Mouse (Mus musculus): Measurements from ENCODE around the gene Arl14. TPM values are rescaled to one million over a fixed set of nuclear protein-coding genes. Genes with fewer than 3 reads are reported as not detected.

Arl14 gene
- polyA plus RNA-seq, 1 experiment from 2014 or later = not detected

DNA sequence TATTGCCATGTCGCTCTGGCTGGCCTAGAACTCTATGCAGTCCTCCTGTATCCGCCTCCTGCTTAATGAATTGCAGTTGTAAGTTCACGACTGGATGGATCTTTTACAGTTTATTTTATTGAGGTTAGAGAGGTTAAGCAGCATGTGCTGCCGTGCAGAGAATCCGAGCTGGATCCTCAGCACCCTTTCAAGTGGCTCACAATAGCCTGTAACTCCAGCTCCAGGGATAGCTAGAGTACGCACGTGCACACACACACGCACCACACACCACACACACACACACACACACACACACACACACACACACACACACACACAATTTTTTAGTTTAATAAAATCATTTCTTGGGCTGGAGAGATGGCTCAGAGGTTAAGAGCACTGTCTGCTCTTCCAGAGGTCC, 27.0 kb upstream of the Arl14 start:
- 0 out of 2 replicates have a peak, but pooled peaks cover 4% of the 10 kb centered on the region for H3K4me1 ChIP-seq
- H3K27ac ChIP-seq = no peak overlapping the region
- 55% methylated on average over 8 of the region's 8 CpGs for WGBS
- no peaks in the 10 kb centered on the region for H3K27me3 ChIP-seq
- H3K9me3 ChIP-seq = no peaks in the 10 kb centered on the region
- H3K4me3 ChIP-seq (replicated peaks) = no peak overlapping the region
- H3K4me2 ChIP-seq = no peak overlapping the region
- ATAC-seq (ENCODE audit: low FRiP score) = no peak
- H3K36me3 ChIP-seq (replicated peaks) = no peaks in the 10 kb centered on the region
- no peak overlapping the region for H3K9ac ChIP-seq

DNA sequence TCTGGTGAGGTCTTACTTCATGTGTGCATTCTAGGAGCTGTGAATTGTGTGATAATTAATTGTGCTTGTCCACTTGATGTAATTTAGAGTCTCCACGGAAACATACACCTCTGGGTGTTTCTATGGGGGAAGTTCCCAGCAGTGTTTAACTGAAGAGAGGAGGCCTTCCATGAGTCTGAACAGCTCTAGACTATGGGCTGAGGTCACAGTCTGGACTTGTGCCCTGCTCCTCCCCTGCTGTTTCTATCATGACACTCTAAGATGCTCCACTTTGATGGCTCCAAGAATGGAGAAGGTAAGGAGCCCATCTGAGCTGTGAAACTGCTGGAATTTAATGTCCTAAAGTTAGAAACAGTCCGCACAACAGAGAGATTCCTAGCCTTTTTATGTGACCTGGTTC, 24.1 kb upstream of the Arl14 start:
- H3K9ac ChIP-seq = no peak overlapping the region
- H3K36me3 ChIP-seq (replicated peaks) = no peaks in the 10 kb centered on the region
- no peaks in the 10 kb centered on the region for H3K9me3 ChIP-seq
- no peak overlapping the region for H3K27ac ChIP-seq
- H3K4me2 ChIP-seq = no peak overlapping the region
- 0 out of 2 replicates have a peak, but pooled peaks cover 4% of the 10 kb centered on the region for H3K4me1 ChIP-seq
- WGBS = 73% methylated on average over 2 of the region's 2 CpGs
- ATAC-seq (ENCODE audit: low FRiP score) = no peak
- H3K27me3 ChIP-seq = no peaks in the 10 kb centered on the region
- H3K4me3 ChIP-seq (replicated peaks) = no peak overlapping the region

DNA sequence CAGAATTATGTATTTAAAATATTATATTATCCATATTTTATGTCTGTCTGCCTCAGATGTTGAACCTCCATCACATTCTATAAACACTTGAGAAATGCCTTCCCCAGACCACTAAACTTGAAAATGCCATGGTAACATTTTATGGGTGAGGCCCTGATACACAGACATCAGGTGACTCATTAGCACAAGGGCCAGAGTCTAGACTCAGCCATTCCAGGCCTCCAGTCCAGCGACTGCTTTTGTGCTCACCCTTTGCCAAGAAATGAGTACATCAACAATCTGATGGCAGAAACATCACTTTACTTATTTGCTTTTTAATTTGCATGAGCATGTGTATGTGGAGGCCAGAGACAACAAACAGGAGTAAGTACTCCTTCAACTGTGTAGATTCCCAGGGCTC, 22.0 kb upstream of the Arl14 start:
- Histone ChIP-seq H3K4me3 (replicated peaks) (no peak overlapping the region), H3K4me1 (0 out of 2 replicates have a peak, but pooled peaks cover 4% of the 10 kb centered on the region), H3K27me3 (no peaks in the 10 kb centered on the region), H3K27ac (no peak overlapping the region), H3K36me3 (replicated peaks) (no peaks in the 10 kb centered on the region), H3K4me2 (no peak overlapping the region), H3K9ac (no peak overlapping the region), H3K9me3 (no peaks in the 10 kb centered on the region)
- 82% methylated on average over 1 of the region's 1 CpGs for WGBS
- ATAC-seq (ENCODE audit: low FRiP score) = no peak

DNA sequence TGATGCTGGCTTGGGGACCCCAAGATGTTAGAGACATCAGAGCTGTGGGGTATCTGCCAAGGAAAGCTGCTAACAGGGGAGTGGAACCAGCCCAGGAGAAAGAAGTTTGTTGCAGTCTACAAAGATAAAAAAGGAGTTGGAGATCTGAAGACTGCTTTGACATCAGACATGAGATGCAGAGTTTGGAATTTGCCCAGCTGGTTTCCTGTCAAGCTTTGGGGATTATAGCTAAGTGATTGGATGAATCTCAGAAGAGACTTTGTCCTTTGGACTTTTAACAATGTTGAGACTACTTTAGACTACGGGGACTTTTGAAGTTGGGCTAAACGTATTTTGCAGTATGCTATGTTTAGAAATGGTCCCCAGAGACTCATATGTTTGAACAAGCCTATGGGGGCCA, 21.0 kb upstream of the Arl14 start:
- Histone ChIP-seq H3K4me1 (0 out of 2 replicates have a peak, but pooled peaks cover 4% of the 10 kb centered on the region), H3K4me3 (replicated peaks) (no peak overlapping the region), H3K9me3 (no peaks in the 10 kb centered on the region), H3K4me2 (no peak overlapping the region), H3K27me3 (no peaks in the 10 kb centered on the region), H3K27ac (no peak overlapping the region), H3K36me3 (replicated peaks) (no peaks in the 10 kb centered on the region), H3K9ac (no peak overlapping the region)
- no peak for ATAC-seq (ENCODE audit: low FRiP score)
- WGBS = 82% methylated on average over 2 of the region's 2 CpGs

DNA sequence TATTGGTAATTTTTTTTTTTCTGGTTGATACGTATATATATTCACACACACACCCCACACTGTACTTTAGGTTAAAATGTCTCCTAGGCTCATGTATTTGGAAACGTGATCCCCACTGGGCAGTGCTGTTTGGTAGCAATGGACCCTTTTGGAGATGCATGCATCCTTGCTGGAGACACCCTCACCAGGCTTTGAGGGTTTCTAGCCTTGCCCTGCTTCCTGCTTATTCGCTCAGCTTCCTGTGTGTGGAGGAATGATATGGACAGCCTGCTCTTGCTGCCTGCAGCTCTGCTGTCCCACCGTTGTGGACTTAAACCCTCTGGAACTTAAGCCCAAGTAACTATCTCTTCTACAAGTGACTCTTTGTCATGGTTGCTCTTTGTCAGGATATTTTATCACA, 19.3 kb upstream of the Arl14 start:
- no peak overlapping the region for H3K9ac ChIP-seq
- H3K27ac ChIP-seq = no peak overlapping the region
- H3K9me3 ChIP-seq = no peaks in the 10 kb centered on the region
- WGBS = 87% methylated on average over 4 of the region's 4 CpGs
- no peaks in the 10 kb centered on the region for H3K27me3 ChIP-seq
- ATAC-seq (ENCODE audit: low FRiP score) = no peak
- no peaks in the 10 kb centered on the region for H3K36me3 ChIP-seq (replicated peaks)
- no peak overlapping the region for H3K4me2 ChIP-seq
- 0 out of 2 replicates have a peak, but pooled peaks cover 4% of the 10 kb centered on the region for H3K4me1 ChIP-seq
- H3K4me3 ChIP-seq (replicated peaks) = no peak overlapping the region

DNA sequence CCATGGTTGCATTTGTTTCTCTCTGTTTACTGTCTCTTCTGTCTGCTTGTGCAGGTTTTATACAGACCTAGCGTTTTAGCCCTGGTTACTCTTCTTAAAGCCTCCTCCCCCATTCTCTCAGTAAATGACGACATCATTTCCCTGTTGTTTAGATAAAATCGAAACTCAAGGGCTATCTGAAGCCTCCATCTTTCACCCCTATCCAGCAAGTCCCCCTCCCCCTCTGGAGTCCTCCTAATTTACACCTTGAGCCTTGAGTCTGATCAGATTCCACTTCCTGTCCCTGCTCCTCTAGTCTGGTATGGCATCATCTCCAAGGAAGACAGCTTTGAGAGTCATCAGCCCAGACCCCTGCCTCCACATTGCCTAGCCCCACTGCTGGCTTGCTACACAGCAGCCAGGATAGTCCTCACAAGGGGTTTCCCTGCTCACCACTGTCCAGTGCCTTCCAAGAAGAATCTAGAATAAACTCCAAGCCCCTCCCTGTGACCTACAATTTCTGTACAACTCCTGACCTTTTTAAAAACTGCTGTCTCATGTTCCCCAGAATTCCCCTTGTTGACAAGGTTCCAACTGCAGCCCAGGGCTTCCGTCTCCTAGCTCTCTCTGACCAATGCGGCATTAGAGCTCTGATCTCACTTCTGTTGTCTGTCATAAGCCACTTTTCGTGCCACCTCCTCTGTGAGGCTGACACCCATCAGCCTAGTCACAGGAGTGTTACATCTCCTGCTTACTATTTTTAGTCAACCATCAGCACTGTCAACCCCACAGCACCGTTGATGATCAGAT, 16.8 kb upstream of the Arl14 start:
- Histone ChIP-seq H3K9ac (no peak overlapping the region), H3K27ac (no peak overlapping the region), H3K9me3 (no peaks in the 10 kb centered on the region), H3K36me3 (replicated peaks) (no peaks in the 10 kb centered on the region), H3K4me1 (no peaks in the 10 kb centered on the region), H3K4me3 (replicated peaks) (no peak overlapping the region), H3K27me3 (no peaks in the 10 kb centered on the region), H3K4me2 (no peak overlapping the region)
- no peak for ATAC-seq (ENCODE audit: low FRiP score)
- WGBS = 78% methylated on average over 7 of the region's 7 CpGs

DNA sequence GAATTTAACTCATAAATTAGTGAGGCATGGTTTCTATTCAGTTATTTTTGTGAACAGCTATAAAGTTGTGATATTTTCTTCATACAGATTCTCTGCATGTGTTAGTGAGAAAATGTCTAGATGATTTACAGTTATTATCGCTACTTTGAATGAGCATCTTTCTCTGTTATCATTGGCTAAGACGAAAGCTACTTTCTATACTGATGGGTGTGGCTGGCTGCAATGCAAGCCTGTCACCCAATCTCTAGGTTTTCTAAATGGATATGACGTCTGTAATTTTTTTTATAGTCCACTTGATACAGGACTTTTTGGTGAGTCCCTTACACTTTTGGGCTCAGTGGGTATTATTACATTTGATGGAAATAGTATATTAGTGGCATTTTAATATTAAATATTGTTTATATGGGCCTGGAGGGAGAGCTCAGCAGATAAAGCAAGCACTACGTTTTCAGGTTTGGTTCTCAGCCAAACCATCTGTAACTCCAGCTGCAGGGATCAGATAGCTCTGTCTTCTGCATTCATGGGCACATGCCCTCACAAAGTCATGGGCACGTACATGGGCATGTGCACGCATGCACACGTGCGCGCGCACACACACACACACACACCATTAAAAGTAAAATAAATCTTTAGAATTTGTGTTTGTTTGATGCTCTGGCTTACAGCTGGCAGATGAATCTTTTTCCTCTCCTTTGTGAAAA, 15.9 kb upstream of the Arl14 start:
- Histone ChIP-seq H3K4me3 (replicated peaks) (no peak overlapping the region), H3K4me1 (no peaks in the 10 kb centered on the region), H3K9me3 (no peaks in the 10 kb centered on the region), H3K36me3 (replicated peaks) (no peaks in the 10 kb centered on the region), H3K4me2 (no peak overlapping the region), H3K27ac (no peak overlapping the region), H3K9ac (no peak overlapping the region), H3K27me3 (no peaks in the 10 kb centered on the region)
- WGBS = 92% methylated on average over 10 of the region's 10 CpGs
- ATAC-seq (ENCODE audit: low FRiP score) = no peak

DNA sequence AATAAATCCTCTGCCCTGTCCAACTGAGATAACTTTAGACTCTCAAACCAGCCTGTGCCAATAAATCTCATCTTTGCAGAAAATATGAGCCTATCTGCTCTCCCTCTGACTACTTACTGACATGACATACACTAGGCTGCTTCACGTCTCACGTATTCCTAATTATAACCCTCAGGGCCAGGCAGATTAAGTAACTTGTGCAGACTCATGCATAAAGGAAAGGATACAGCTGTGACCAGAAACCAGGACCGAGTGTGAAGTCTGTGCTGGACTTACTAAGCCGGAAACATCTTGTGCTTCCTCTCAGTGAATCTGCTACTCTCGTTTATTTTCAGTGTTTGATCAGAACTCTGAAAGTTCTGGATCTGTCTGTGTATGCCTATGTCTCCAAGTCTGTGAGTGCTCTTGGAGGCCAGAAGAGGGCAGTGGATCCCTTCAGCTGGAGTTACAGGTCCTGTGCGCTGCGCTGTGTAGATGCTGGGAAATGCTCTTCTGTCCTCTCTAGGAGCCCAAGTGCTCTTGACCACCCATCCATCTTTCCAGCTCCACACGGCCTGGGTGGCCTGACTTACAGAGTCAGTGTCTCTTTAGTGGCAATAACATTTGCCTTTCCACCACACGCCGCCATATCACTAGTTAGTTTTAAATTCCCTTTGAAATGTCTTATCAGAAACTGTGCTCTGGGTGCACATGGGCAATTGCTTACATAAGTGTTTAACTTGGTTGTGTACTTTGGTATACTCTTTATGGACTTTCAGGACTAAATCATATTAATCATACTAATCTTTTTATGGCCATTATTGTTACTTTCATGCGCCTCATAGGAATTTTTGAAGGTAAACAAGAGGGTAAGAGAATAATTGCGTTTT, 13.5 kb upstream of the Arl14 start:
- no peak overlapping the region for H3K4me3 ChIP-seq (replicated peaks)
- H3K4me1 ChIP-seq = no peaks in the 10 kb centered on the region
- no peaks in the 10 kb centered on the region for H3K9me3 ChIP-seq
- no peak overlapping the region for H3K27ac ChIP-seq
- H3K4me2 ChIP-seq = no peak overlapping the region
- ATAC-seq (ENCODE audit: low FRiP score) = 0 out of 2 replicates have a peak, but pooled peaks have one; percentile 20
- no peaks in the 10 kb centered on the region for H3K36me3 ChIP-seq (replicated peaks)
- 75% methylated on average over 12 of the region's 12 CpGs for WGBS
- no peak overlapping the region for H3K9ac ChIP-seq
- no peaks in the 10 kb centered on the region for H3K27me3 ChIP-seq

DNA sequence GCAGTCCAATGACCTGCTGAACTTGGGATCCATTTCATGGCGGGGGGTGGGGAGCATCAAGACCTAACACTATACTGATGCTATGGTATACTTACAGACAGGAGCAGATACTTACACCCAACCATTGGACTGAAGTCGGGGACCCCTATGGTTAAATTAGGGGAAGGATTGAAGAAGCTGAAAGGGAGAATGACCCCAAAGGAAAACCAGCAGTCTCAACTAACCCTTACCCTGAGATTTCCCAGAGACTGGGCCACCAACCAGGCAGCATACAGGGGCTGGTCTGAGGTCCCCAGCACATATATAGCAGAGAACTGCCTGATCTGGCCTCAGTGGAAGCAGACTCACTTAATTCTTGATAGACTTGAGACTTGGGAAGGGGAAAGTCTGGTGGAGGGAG, 10.0 kb upstream of the Arl14 start:
- no peak overlapping the region for H3K4me3 ChIP-seq (replicated peaks)
- H3K27ac ChIP-seq = no peak overlapping the region
- H3K27me3 ChIP-seq = no peaks in the 10 kb centered on the region
- 86% methylated on average over 2 of the region's 2 CpGs for WGBS
- H3K4me2 ChIP-seq = no peak overlapping the region
- no peak overlapping the region for H3K9ac ChIP-seq
- ATAC-seq (ENCODE audit: low FRiP score) = no peak
- H3K9me3 ChIP-seq = no peaks in the 10 kb centered on the region
- H3K4me1 ChIP-seq = no peaks in the 10 kb centered on the region
- H3K36me3 ChIP-seq (replicated peaks) = no peaks in the 10 kb centered on the region

DNA sequence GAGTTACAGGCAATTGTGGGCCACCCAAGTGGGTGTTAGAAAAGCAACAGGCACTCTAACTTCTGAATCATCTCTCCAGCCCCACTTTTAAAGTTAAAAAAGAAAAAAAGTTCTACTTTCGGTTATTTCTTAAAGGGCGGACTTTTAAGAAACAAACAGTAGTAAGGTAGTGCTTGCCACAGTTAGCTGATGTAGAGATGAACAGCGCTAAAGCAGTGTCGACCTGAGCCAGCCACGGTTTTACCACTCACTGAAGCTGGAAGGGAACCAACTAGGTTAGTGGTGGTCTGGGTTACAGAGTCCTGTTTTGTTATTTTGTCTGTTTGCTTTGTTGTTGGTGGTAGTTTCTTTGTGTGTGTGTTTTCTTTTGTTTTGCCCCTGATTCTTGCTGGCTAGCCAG, 8.8 kb upstream of the Arl14 start:
- Histone ChIP-seq H3K4me2 (no peak overlapping the region), H3K27me3 (no peaks in the 10 kb centered on the region), H3K9ac (no peak overlapping the region), H3K36me3 (replicated peaks) (no peaks in the 10 kb centered on the region), H3K9me3 (no peaks in the 10 kb centered on the region), H3K27ac (no peak overlapping the region), H3K4me1 (no peaks in the 10 kb centered on the region), H3K4me3 (replicated peaks) (no peak overlapping the region)
- ATAC-seq (ENCODE audit: low FRiP score) = no peak
- 86% methylated on average over 5 of the region's 5 CpGs for WGBS

DNA sequence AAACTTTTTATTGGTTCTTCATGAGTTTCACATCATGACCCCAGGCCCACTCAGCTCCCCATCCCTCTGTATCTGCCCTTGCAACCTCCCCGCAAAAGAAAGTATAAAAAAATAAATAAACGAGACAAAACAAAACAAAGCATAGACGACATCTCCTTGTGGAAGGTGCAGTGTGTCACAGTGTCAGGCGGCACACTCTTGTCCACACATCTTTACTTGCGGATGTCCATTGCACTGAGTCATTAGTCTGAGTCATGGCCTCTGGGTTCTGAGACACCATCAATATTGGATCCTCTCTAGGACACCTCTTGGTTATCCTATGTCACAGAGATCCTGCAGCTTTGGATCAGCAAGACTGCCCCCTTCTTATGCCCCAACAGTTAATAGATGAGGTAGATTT, 7.7 kb upstream of the Arl14 start:
- no peak overlapping the region for H3K9ac ChIP-seq
- no peak overlapping the region for H3K4me3 ChIP-seq (replicated peaks)
- H3K4me2 ChIP-seq = no peak overlapping the region
- no peaks in the 10 kb centered on the region for H3K36me3 ChIP-seq (replicated peaks)
- 95% methylated on average over 5 of the region's 5 CpGs for WGBS
- H3K27ac ChIP-seq = no peak overlapping the region
- ATAC-seq (ENCODE audit: low FRiP score) = no peak
- H3K9me3 ChIP-seq = no peaks in the 10 kb centered on the region
- no peaks in the 10 kb centered on the region for H3K4me1 ChIP-seq
- no peaks in the 10 kb centered on the region for H3K27me3 ChIP-seq

DNA sequence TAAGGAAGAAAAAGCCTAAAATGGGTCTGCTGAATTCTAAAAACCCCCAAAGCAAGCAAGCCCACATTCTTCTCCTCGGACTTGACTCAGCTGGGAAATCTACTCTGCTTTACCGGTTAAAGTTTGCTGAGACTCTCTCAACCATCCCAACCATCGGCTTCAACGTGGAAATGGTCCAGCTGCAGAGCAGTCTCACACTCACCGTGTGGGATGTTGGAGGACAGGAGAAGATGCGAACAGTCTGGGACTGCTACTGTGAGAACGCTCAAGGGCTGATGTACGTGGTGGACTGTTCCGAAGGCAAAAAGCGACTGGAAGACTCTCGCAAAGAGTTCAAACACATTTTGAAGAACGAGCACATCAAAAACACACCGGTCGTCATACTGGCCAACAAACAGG, 282 bp downstream of the Arl14 start:
- no peaks in the 10 kb centered on the region for H3K27me3 ChIP-seq
- no peaks in the 10 kb centered on the region for H3K4me1 ChIP-seq
- no peaks in the 10 kb centered on the region for H3K36me3 ChIP-seq (replicated peaks)
- H3K4me2 ChIP-seq = no peak overlapping the region
- H3K27ac ChIP-seq = no peak overlapping the region
- WGBS = 93% methylated on average over 14 of the region's 14 CpGs
- no peak for ATAC-seq (ENCODE audit: low FRiP score)
- H3K4me3 ChIP-seq (replicated peaks) = no peak overlapping the region
- no peak overlapping the region for H3K9ac ChIP-seq
- no peaks in the 10 kb centered on the region for H3K9me3 ChIP-seq

Data from forebrain, embryonic 12.5 days (tissue).